Mouse (Mus musculus): ENCODE results near the gene Catsperz. TPM values are rescaled to one million over a fixed set of nuclear protein-coding genes. Genes with fewer than 3 reads are reported as not detected.
A peak's percentile ranks its signal among the peaks of the same experiment; 100 is the strongest.

Gene Catsperz
- total and polyA plus RNA-seq, 2 experiments from 2014 or later, result 2.2 TPM; not detected in 1

GRCm38 (mm10) chr19:6939106-6940002, 14.2 kb upstream of the Catsperz start:
- no peak for DNase-seq (ENCODE audit: low spot score)
- Histone ChIP-seq H3K9ac (replicated peaks; ENCODE audit: low read depth, low read length) (no peak overlapping the region), H3K27me3 (ENCODE audit: control insufficient read depth, insufficient read depth, low read length) (peaks cover 19% of the 10 kb centered on the region), H3K27ac (ENCODE audit: low read depth) (no peak overlapping the region), H3K9me3 (replicated peaks; ENCODE audit: control insufficient read depth, low read length) (no peaks in the 10 kb centered on the region), H3K4me3 (ENCODE audit: low read depth, low read length) (no peak overlapping the region), H3K36me3 (replicated peaks; ENCODE audit: control insufficient read depth, insufficient read depth, low read length) (no peaks in the 10 kb centered on the region), H3K4me2 (ENCODE audit: low read depth, low read length) (no peak overlapping the region), H3K4me1 (ENCODE audit: control insufficient read depth, insufficient read depth) (peaks cover 19% of the 10 kb centered on the region)
- WGBS, result 89% methylated on average over 20 of the region's 20 CpGs
- ATAC-seq (ENCODE audit: insufficient read depth, low read depth), result no peak
- TF ChIP-seq EP300 (IDR thresholded peaks at IDR 0.05; ENCODE audit: low read depth), result no peak
- no peak for TF ChIP-seq CTCF (IDR thresholded peaks at IDR 0.05; ENCODE audit: low read depth)

DNA sequence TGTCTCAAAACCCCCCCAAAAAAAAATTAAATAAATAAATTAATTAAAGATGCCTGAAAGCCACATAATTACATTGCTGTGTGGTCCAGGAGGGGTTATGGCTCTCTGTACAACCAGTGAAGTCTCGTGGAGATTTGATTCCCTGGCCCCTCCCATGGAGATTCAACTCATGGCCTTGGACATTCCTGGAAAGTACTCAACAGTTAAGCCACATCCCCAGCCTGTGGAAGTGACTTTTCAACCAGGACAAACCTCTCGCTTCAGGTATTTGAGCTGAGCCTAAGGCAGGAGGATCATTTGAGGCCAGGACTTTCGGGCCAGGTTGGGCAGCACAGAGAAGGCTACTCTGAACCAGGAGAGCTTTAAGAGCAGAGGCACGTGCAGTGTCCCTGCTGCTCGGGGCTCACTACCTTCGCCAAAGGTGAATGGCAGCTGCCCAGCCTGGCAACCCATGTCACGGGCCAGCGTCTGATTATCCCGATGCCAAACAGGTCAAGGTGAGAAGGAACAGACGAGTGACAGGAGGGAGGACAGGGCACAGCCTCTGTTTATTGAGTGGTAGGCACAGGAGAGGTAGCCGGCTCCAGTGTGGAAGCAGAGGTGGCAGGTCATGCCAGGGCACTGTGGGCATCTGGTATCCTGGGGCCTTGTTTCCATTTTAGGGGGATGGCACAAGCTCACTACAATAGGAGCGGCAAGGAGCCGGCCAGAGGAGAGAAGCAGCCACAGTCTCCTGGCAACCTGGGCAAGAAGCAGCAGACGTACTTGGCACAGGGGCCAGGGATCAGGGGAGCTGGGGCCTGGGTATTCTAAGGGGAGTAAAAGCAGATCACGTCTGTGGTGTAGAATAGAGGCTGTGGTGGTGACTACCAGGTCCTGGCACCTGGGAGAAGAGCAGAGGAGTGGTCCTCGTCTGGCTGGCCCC, 12.6 kb upstream of the Catsperz start:
- DNase-seq (ENCODE audit: low spot score), result no peak
- no peak overlapping the region for H3K9ac ChIP-seq (replicated peaks; ENCODE audit: low read depth, low read length)

GRCm38 (mm10) chr19:6936299-6936698, 11.1 kb upstream of the Catsperz start:
- TF ChIP-seq CTCF (IDR thresholded peaks at IDR 0.05; ENCODE audit: low read depth) (peak; percentile 15), EP300 (IDR thresholded peaks at IDR 0.05; ENCODE audit: low read depth) (no peak)
- 29% methylated on average over 3 of the region's 3 CpGs for WGBS
- Histone ChIP-seq H3K9me3 (replicated peaks; ENCODE audit: control insufficient read depth, low read length) (no peaks in the 10 kb centered on the region), H3K4me1 (ENCODE audit: control insufficient read depth, insufficient read depth) (peaks cover 23% of the 10 kb centered on the region), H3K4me2 (ENCODE audit: low read depth, low read length) (no peak overlapping the region), H3K4me3 (ENCODE audit: low read depth, low read length) (no peak overlapping the region), H3K36me3 (replicated peaks; ENCODE audit: control insufficient read depth, insufficient read depth, low read length) (no peaks in the 10 kb centered on the region), H3K9ac (replicated peaks; ENCODE audit: low read depth, low read length) (no peak overlapping the region), H3K27ac (ENCODE audit: low read depth) (no peak overlapping the region), H3K27me3 (ENCODE audit: control insufficient read depth, insufficient read depth, low read length) (peaks cover 50% of the 10 kb centered on the region)
- ATAC-seq (ENCODE audit: insufficient read depth, low read depth), result no peak
- DNase-seq (ENCODE audit: low spot score), result no peak

More for the DNA sequence above, 12.6 kb upstream of the Catsperz start:
- Histone ChIP-seq H3K36me3 (replicated peaks; ENCODE audit: control insufficient read depth, insufficient read depth, low read length) (no peaks in the 10 kb centered on the region), H3K9me3 (replicated peaks; ENCODE audit: control insufficient read depth, low read length) (no peaks in the 10 kb centered on the region), H3K4me2 (ENCODE audit: low read depth, low read length) (no peak overlapping the region), H3K27me3 (ENCODE audit: control insufficient read depth, insufficient read depth, low read length) (peaks cover 35% of the 10 kb centered on the region), H3K27ac (ENCODE audit: low read depth) (no peak overlapping the region), H3K4me3 (ENCODE audit: low read depth, low read length) (no peak overlapping the region), H3K4me1 (ENCODE audit: control insufficient read depth, insufficient read depth) (peaks cover 25% of the 10 kb centered on the region)
- TF ChIP-seq CTCF (IDR thresholded peaks at IDR 0.05; ENCODE audit: low read depth) (no peak), EP300 (IDR thresholded peaks at IDR 0.05; ENCODE audit: low read depth) (no peak)
- ATAC-seq (ENCODE audit: insufficient read depth, low read depth), result no peak
- WGBS, result 74% methylated on average over 16 of the region's 16 CpGs

GRCm38 (mm10) chr19:6934195-6934977, 9.2 kb upstream of the Catsperz start, which contains the start of gene Kcnk4:
Kcnk4 (minus strand) TSS chr19:6934515.
- ATAC-seq (ENCODE audit: insufficient read depth, low read depth) (no peak), DNase-seq (ENCODE audit: low spot score) (no peak)
- Histone ChIP-seq H3K36me3 (replicated peaks; ENCODE audit: control insufficient read depth, insufficient read depth, low read length) (no peaks in the 10 kb centered on the region), H3K27me3 (ENCODE audit: control insufficient read depth, insufficient read depth, low read length) (peaks cover 58% of the 10 kb centered on the region), H3K4me3 (ENCODE audit: low read depth, low read length) (peak within 1 kb of the TSS; percentile 48), H3K9me3 (replicated peaks; ENCODE audit: control insufficient read depth, low read length) (no peaks in the 10 kb centered on the region), H3K4me1 (ENCODE audit: control insufficient read depth, insufficient read depth) (peaks cover 12% of the 10 kb centered on the region), H3K4me2 (ENCODE audit: low read depth, low read length) (peak within 1 kb of the TSS; percentile 70), H3K9ac (replicated peaks; ENCODE audit: low read depth, low read length) (peak within 1 kb of the TSS; percentile 55), H3K27ac (ENCODE audit: low read depth) (no peak within 1 kb of the TSS)
- WGBS, result 13% methylated on average over 22 of the region's 23 CpGs
- TF ChIP-seq CTCF (IDR thresholded peaks at IDR 0.05; ENCODE audit: low read depth), result no peak
- TF ChIP-seq EP300 (IDR thresholded peaks at IDR 0.05; ENCODE audit: low read depth), result no peak
